Mouse (Mus musculus): ENCODE results near the gene D930020B18Rik. TPM values are rescaled to one million over a fixed set of nuclear protein-coding genes. Genes with fewer than 3 reads are reported as not detected.

The D930020B18Rik gene
- polyA plus RNA-seq, 1 experiment from 2014 or later: 2.2 TPM

DNA sequence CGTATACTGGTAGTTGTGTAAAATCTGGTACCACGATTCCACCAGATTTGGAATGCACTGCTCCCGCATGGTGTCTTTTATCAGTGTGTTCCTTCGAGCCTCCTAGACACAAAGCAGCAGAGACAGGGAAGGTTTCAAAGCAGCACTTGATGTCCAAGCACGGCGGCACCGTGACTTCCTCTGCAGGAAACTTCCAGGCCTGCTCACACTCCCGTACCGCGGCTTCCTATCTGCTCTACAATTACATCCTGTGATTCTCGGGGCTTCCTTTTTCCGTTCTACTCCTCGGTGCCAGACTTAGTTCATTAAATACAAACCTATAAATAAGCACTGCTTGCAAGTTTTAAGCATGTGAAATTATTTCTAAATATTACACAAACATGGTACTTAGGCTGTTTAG lies 27.8 kb upstream of the D930020B18Rik start:
- Histone ChIP-seq H3K9me3 (ENCODE audit: control insufficient read depth, low read length) (no peaks in the 10 kb centered on the region), H3K4me1 (ENCODE audit: control insufficient read depth, insufficient read depth, low read length) (no peaks in the 10 kb centered on the region), H3K27me3 (replicated peaks; ENCODE audit: control insufficient read depth, insufficient read depth, low read length) (no peaks in the 10 kb centered on the region), H3K36me3 (ENCODE audit: control insufficient read depth, insufficient read depth, low read length) (peaks cover 94% of the 10 kb centered on the region), H3K27ac (replicated peaks; ENCODE audit: low read depth, low read length) (no peak overlapping the region), H3K4me2 (ENCODE audit: low read depth, low read length) (no peak overlapping the region), H3K9ac (ENCODE audit: low read depth, low read length) (no peak overlapping the region), H3K4me3 (ENCODE audit: low read depth, low read length) (no peak overlapping the region)
- no peak for DNase-seq (ENCODE audit: low spot score)
- 90% methylated on average over 13 of the region's 13 CpGs for WGBS
- no peak for ATAC-seq (ENCODE audit: low read depth)

DNA sequence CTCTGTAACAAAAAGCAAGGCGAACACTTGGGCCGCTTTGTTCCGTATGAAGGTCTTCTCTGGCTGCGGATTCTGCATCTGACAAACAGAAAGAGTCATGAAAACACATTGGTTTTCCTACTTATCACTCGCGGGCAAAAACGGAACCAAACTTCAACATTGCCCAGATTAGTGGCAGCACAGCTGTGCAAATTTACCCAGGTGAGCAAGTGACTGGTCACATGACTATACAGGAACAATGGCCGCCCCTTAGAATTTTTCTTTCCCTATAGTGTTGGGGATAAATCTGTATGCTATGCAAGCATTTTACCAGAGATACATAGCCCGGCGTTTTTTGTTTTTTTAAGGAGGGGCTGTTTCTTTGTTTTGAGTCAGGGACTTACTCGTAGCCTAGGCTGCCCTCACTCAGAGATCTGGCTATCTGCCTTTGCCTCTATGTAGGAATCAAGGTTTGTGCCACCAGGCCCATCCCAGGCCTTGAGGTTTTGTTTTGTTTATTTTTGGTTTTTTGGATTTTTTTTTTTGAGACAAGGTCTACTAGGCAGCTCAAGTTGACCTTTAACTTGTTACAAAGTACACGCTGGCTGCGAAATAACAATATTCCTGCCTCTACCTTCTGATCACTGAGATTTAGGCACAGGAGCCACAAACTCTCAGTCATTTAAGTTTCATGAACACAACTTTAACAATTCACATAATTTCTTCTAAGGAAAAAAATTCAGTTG lies 26.1 kb upstream of the D930020B18Rik start:
- Histone ChIP-seq H3K4me2 (ENCODE audit: low read depth, low read length) (no peak overlapping the region), H3K9me3 (ENCODE audit: control insufficient read depth, low read length) (no peaks in the 10 kb centered on the region), H3K9ac (ENCODE audit: low read depth, low read length) (no peak overlapping the region), H3K36me3 (ENCODE audit: control insufficient read depth, insufficient read depth, low read length) (peaks cover 94% of the 10 kb centered on the region), H3K27ac (replicated peaks; ENCODE audit: low read depth, low read length) (no peak overlapping the region), H3K4me3 (ENCODE audit: low read depth, low read length) (no peak overlapping the region), H3K27me3 (replicated peaks; ENCODE audit: control insufficient read depth, insufficient read depth, low read length) (no peaks in the 10 kb centered on the region), H3K4me1 (ENCODE audit: control insufficient read depth, insufficient read depth, low read length) (no peaks in the 10 kb centered on the region)
- 93% methylated on average over 13 of the region's 13 CpGs for WGBS
- no peak for ATAC-seq (ENCODE audit: low read depth)
- DNase-seq (ENCODE audit: low spot score): no peak

DNA sequence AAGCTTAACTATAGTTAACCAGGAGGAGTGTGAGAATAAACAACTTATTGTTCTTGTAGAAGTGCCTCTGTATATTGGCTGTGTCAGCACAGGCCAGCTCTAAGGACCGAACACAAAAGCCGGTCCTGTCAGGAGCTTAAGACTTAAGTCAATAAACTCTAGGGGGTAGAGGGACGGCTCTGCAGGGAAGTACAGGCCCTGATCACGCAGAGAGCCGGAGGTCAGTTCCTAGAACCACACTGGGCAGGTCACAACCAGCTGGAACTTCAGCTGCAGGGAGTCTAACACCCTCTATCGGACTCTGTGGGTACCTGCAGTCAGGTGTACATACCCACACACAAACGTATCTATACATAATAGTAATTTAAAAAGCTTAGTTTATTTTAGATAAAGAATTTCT lies 25.5 kb upstream of the D930020B18Rik start:
- DNase-seq (ENCODE audit: low spot score) (no peak), ATAC-seq (ENCODE audit: low read depth) (no peak)
- no peak overlapping the region for H3K4me2 ChIP-seq (ENCODE audit: low read depth, low read length)
- WGBS: 59% methylated on average over 7 of the region's 7 CpGs
- H3K9me3 ChIP-seq (ENCODE audit: control insufficient read depth, low read length): no peaks in the 10 kb centered on the region
- H3K9ac ChIP-seq (ENCODE audit: low read depth, low read length): no peak overlapping the region
- no peak overlapping the region for H3K27ac ChIP-seq (replicated peaks; ENCODE audit: low read depth, low read length)
- H3K4me1 ChIP-seq (ENCODE audit: control insufficient read depth, insufficient read depth, low read length): no peaks in the 10 kb centered on the region
- H3K27me3 ChIP-seq (replicated peaks; ENCODE audit: control insufficient read depth, insufficient read depth, low read length): no peaks in the 10 kb centered on the region
- no peak overlapping the region for H3K4me3 ChIP-seq (ENCODE audit: low read depth, low read length)
- peaks cover 91% of the 10 kb centered on the region for H3K36me3 ChIP-seq (ENCODE audit: control insufficient read depth, insufficient read depth, low read length)

DNA sequence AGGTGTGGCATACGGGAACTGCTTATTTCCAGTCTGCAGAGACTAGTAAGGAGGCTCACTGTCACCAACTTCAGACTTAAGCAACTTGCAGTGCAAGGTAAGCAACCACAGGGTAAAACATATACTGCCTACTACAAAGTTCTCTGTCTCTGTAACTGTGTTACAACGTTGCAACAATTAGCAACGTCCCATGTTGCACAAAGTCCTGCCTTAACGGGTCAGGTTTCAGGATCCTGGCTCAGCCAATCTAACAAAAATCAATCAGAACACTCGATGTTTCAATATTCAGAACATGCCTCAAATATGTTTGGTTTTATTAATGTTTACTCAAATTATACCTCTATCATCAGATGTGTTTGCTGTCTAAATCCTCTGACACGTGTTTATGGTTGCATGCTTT lies 19.0 kb upstream of the D930020B18Rik start:
- no peak overlapping the region for H3K9ac ChIP-seq (ENCODE audit: low read depth, low read length)
- peaks cover 13% of the 10 kb centered on the region for H3K4me1 ChIP-seq (ENCODE audit: control insufficient read depth, insufficient read depth, low read length)
- ATAC-seq (ENCODE audit: low read depth): no peak
- peaks cover 49% of the 10 kb centered on the region for H3K36me3 ChIP-seq (ENCODE audit: control insufficient read depth, insufficient read depth, low read length)
- 79% methylated on average over 6 of the region's 6 CpGs for WGBS
- H3K4me2 ChIP-seq (ENCODE audit: low read depth, low read length): no peak overlapping the region
- H3K4me3 ChIP-seq (ENCODE audit: low read depth, low read length): no peak overlapping the region
- H3K27ac ChIP-seq (replicated peaks; ENCODE audit: low read depth, low read length): no peak overlapping the region
- no peak for DNase-seq (ENCODE audit: low spot score)
- H3K27me3 ChIP-seq (replicated peaks; ENCODE audit: control insufficient read depth, insufficient read depth, low read length): no peaks in the 10 kb centered on the region
- H3K9me3 ChIP-seq (ENCODE audit: control insufficient read depth, low read length): no peaks in the 10 kb centered on the region

DNA sequence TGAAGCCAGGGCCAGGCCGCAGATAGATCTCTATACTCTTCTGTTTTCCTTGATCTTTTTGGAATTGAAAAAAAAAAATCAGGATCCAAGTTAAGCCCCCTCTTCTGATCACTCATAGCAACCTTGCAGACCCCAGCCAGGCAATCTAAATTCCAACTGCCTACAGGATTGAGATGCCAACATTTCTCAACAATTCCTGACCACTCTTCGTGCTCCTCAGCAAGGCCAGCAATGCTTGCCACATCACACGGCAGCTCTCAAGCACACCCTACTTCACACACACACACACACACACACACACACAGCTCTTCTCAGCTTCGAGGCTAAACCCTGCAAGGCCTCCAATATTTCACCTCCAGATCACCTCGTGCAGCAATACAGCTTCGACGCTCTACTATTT lies 17.7 kb upstream of the D930020B18Rik start:
- H3K4me3 ChIP-seq (ENCODE audit: low read depth, low read length): no peak overlapping the region
- no peak overlapping the region; the same call in 1 of the 2 replicates for H3K4me2 ChIP-seq (ENCODE audit: low read depth, low read length)
- H3K27me3 ChIP-seq (replicated peaks; ENCODE audit: control insufficient read depth, insufficient read depth, low read length): no peaks in the 10 kb centered on the region
- no peak for DNase-seq (ENCODE audit: low spot score)
- no peak overlapping the region for H3K9ac ChIP-seq (ENCODE audit: low read depth, low read length)
- no peaks in the 10 kb centered on the region for H3K9me3 ChIP-seq (ENCODE audit: control insufficient read depth, low read length)
- WGBS: 84% methylated on average over 7 of the region's 7 CpGs
- H3K27ac ChIP-seq (replicated peaks; ENCODE audit: low read depth, low read length): no peak overlapping the region
- peaks cover 13% of the 10 kb centered on the region for H3K4me1 ChIP-seq (ENCODE audit: control insufficient read depth, insufficient read depth, low read length)
- ATAC-seq (ENCODE audit: low read depth): no peak
- peaks cover 37% of the 10 kb centered on the region for H3K36me3 ChIP-seq (ENCODE audit: control insufficient read depth, insufficient read depth, low read length)

DNA sequence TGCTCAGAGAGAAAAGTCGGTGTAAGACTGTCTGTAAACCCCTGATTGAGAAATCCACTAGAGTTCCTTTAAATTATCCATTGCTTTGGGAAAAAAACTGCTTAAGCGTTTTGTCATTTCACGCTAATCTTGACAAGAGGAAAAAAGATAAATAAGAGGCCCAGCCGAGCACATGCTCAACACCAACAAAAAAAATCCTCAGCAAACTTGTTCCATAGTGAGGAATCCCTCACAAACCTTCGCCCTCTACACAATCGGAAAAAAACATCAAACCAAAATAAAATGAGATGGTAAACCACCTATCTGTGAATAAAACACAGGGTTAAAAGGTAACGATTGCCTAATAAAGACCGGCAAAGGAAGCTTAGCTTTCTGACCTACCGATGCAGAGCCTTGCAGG lies 16.4 kb upstream of the D930020B18Rik start:
- peak overlapping the region; percentile 73 for H3K4me2 ChIP-seq (ENCODE audit: low read depth, low read length)
- H3K27me3 ChIP-seq (replicated peaks; ENCODE audit: control insufficient read depth, insufficient read depth, low read length): no peaks in the 10 kb centered on the region
- DNase-seq (ENCODE audit: low spot score) (no peak), ATAC-seq (ENCODE audit: low read depth) (no peak)
- 16% methylated on average over 9 of the region's 9 CpGs for WGBS
- peak overlapping the region; percentile 78 for H3K4me3 ChIP-seq (ENCODE audit: low read depth, low read length)
- peaks cover 25% of the 10 kb centered on the region for H3K36me3 ChIP-seq (ENCODE audit: control insufficient read depth, insufficient read depth, low read length)
- H3K4me1 ChIP-seq (ENCODE audit: control insufficient read depth, insufficient read depth, low read length): peaks cover 13% of the 10 kb centered on the region
- no peak overlapping the region; the same call in 1 of the 2 replicates for H3K27ac ChIP-seq (replicated peaks; ENCODE audit: low read depth, low read length)
- H3K9me3 ChIP-seq (ENCODE audit: control insufficient read depth, low read length): no peaks in the 10 kb centered on the region
- peak overlapping the region; percentile 81 for H3K9ac ChIP-seq (ENCODE audit: low read depth, low read length)

DNA sequence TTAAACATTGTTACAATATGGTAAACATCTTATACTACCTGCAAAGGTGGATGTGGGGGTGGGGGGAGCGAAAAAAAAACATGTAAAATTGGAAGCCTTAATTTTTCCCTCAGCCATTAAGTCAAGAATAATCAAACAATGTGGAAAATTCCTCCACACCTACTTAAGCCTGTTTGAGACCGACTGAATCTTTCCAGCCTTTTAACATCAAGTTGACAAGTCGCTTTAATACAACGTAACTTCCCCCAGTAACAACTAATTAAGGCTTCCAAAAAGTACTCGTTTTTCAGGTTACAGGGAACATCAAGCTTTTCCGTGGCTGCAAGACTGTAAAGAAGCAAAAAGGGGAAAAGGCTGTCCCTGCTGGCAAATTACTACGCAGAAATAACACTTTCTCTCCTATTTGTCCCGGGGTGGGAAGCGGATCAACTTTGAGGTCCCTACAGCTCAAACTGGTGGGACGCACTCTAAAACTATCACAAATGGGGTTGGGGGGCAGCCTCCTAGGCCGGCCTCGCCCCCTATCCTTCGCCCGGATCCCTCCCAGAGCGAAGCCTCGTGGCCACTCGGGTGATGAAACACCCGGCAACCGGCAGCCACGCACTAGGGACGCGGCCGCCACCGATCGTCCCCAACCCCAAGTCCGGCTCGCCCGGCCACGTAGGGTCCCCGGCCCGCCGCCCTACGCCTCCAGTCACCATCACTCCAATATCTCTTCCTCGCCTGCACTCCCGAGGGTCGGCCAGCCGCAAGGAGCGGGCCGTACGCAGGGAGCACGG lies 15.8 kb upstream of the D930020B18Rik start:
- Histone ChIP-seq H3K27ac (replicated peaks; ENCODE audit: low read depth, low read length) (peak overlapping the region; percentile 91), H3K4me1 (ENCODE audit: control insufficient read depth, insufficient read depth, low read length) (peaks cover 13% of the 10 kb centered on the region), H3K4me3 (ENCODE audit: low read depth, low read length) (peak overlapping the region; percentile 78), H3K9ac (ENCODE audit: low read depth, low read length) (peak overlapping the region; percentile 81), H3K9me3 (ENCODE audit: control insufficient read depth, low read length) (no peaks in the 10 kb centered on the region), H3K36me3 (ENCODE audit: control insufficient read depth, insufficient read depth, low read length) (peaks cover 19% of the 10 kb centered on the region), H3K27me3 (replicated peaks; ENCODE audit: control insufficient read depth, insufficient read depth, low read length) (no peaks in the 10 kb centered on the region), H3K4me2 (ENCODE audit: low read depth, low read length) (peak overlapping the region; percentile 73)
- DNase-seq (ENCODE audit: low spot score) (peak; percentile 54), ATAC-seq (ENCODE audit: low read depth) (no peak; the same call in 1 of the 2 replicates)
- under 1% methylated on average over 30 of the region's 41 CpGs for WGBS

DNA sequence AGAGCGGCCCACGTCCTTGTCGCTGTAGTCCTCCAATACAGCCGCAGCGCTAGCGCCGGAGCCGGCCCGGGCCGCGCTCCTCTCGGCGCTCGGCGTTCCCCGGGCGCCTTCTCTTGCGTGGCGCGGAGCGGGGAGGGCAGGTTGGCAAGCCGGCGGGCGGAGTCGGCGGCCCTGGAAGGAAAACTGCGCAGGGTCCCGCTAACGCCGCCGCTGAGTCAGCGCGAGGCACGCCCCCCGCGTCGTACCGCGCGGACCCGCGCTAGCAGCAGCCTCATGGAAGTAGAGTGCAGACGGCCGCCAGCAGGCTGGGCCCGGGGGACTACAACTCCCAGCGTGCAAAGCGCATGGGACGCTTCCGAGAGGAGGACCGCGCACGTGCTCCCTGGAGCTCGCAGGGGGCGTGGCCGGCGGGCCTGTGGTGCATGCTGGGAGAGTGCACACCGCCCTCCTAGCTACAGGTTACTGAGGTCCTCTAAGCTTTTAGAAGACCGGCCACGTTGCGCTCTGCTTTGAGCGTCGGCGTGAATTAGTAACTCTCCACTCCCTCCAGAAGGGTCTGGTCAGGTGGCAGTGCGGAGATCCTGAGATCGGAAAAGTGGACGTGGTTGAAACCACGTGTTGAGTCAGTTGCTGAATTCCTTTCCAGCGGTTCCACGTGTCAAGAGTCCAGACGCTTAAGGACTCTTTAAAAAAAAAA lies 15.1 kb upstream of the D930020B18Rik start, which contains the start of gene Xpot:
Xpot (minus strand) TSS at position 147 of the 697 bp plus-strand sequence.
- Histone ChIP-seq H3K4me3 (ENCODE audit: low read depth, low read length) (peak within 1 kb of the TSS; percentile 78), H3K4me1 (ENCODE audit: control insufficient read depth, insufficient read depth, low read length) (peaks cover 13% of the 10 kb centered on the region), H3K9ac (ENCODE audit: low read depth, low read length) (peak within 1 kb of the TSS; percentile 81), H3K9me3 (ENCODE audit: control insufficient read depth, low read length) (no peaks in the 10 kb centered on the region), H3K27ac (replicated peaks; ENCODE audit: low read depth, low read length) (peak within 1 kb of the TSS; percentile 91), H3K36me3 (ENCODE audit: control insufficient read depth, insufficient read depth, low read length) (peaks cover 16% of the 10 kb centered on the region), H3K4me2 (ENCODE audit: low read depth, low read length) (peak within 1 kb of the TSS; percentile 73), H3K27me3 (replicated peaks; ENCODE audit: control insufficient read depth, insufficient read depth, low read length) (no peaks in the 10 kb centered on the region)
- DNase-seq (ENCODE audit: low spot score) (peak; percentile 99), ATAC-seq (ENCODE audit: low read depth) (peak; percentile 100)
- WGBS: under 1% methylated on average over 43 of the region's 70 CpGs

Measured in embryonic facial prominence, embryonic 14.5 days (tissue).